Mouse (Mus musculus) monocyte, adult 59 days (primary cell): ENCODE results near the gene Trappc6a. TPM values are rescaled to one million over a fixed set of nuclear protein-coding genes. Genes with fewer than 3 reads are reported as not detected.

Experiments used
- total RNA-seq, 2 experiments: library from RNA; stranded (reverse); gene quantifications; one replicate each; pipeline ENCODE4 v1.2.4; 2023

The Trappc6a gene
- total RNA-seq = 10 to 100 TPM; 34.4 to 45.3 TPM

GRCm38 (mm10) chr7:19508150-19508923 is at the start of gene Trappc6a, which contains the start of gene Bloc1s3:
Gene Trappc6a (plus strand): TSS chr7:19508395.
Gene Bloc1s3 (minus strand): TSS chr7:19508367.

DNA sequence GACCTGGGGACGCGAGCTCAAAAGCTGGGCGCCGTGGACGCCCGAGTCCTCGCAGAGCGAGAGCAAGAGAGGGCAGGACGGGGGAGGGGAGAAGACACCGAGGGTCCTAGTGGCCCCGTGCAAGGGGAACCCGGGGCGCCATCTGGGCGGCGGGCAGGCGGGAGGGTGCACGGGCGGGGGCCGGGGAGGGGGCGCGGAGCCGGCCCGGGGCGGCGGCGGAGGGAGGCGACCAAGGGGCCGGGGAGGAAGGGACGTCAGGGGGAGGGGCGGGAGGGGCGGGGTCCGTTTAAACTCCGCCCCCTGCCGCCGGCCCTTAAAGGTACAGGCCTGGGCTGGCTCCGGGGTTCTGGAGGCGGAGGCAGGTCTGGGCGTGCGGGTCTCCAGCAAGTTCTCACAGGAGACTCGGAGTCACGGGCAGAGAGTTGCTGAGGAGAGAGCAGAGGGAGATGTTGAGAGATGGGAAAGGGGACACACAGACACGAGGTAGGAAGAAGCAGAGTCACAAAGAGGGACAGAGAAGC is 49.5 kb upstream of the Trappc6a start, which contains the start of gene Mark4:
Gene Mark4 (minus strand): TSS at position 231 of the 521 bp plus-strand sequence.

GRCm38 (mm10) chr7:19462884-19463381 is 45.3 kb upstream of the Trappc6a start, which contains the start of gene Exoc3l2:
Gene Exoc3l2 (plus strand): TSS chr7:19463331.

DNA sequence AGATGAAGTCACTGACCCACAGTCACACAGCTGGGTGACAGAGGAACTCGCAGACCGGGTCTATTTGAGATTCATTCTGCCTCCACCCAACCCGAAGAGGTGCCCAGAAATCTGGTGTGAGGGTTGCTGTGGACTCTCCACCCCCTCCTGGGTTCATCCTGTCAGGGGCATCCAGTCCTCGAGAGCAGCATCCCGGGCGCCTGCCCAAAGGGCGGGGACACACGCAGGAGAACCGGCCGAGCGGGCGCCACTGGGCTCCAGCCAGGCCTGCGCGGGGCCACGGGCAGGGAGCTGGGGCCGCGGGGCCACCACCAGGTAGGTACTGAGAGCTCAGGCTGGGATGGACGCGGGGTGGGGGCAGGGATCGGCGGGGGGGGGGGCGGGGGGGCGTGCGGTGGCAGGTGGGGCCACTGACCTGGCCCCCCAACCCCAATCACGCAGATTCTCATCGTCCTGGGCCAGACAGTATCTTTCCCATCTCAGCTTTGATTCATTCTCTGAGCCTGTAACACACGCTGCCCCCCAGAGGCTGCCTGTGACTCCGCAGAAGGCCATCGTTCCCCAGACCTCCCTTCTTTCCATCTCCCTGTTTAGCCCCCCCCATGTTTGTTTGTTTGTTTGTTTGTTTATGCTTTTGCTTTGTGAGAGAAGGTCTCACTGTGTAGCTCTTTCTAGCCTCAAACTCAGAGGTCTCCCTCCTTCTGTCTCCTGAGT is 9.6 kb downstream of the Trappc6a start, which contains the start of gene Nkpd1:
Gene Nkpd1 (plus strand): TSS at position 187 of the 714 bp plus-strand sequence.

GRCm38 (mm10) chr7:19562643-19563410 is 54.6 kb downstream of the Trappc6a start, which contains the start of gene Ppp1r37:
Gene Ppp1r37 (minus strand): TSS chr7:19563076.

Other genes starting within 250 kb of the Trappc6a start
- 100 to 1,000 TPM; 298 to 304 TPM for gene Vasp, start 236.6 kb upstream of the Trappc6a start, total RNA-seq
- 1 to 10 TPM; 2.5 to 9.1 TPM for gene Ppm1n, start 228.3 kb upstream of the Trappc6a start, total RNA-seq
- 1 to 10 TPM in 1 of 2 experiments, under 1 TPM in 1; 0.88 to 1.1 TPM for gene Rtn2, start 225.8 kb upstream of the Trappc6a start, total RNA-seq
- gene Fosb, start 198.3 kb upstream of the Trappc6a start, total RNA-seq = 1,000 to 10,000 TPM; 2,539 to 2,823 TPM
- 10 to 100 TPM; 29.1 to 29.3 TPM for gene Ercc1, start 163.6 kb upstream of the Trappc6a start, total RNA-seq
- gene Cd3eap, start 148.9 kb upstream of the Trappc6a start, total RNA-seq = 1 to 10 TPM; 7.0 to 8.7 TPM
- 1 to 10 TPM; 1.3 to 4.3 TPM for gene Ppp1r13l, start 148.6 kb upstream of the Trappc6a start, total RNA-seq
- 10 to 100 TPM; 35.0 to 35.5 TPM for gene Ercc2, start 126.4 kb upstream of the Trappc6a start, total RNA-seq
- not detected for gene Klc3, start 104.3 kb upstream of the Trappc6a start, total RNA-seq
- gene Ckm, start 103.6 kb upstream of the Trappc6a start, total RNA-seq = 1 to 10 TPM; 2.7 to 3.1 TPM
- 10 to 100 TPM; 32.6 to 34.3 TPM for gene Mark4, start 49.6 kb upstream of the Trappc6a start, total RNA-seq
- under 1 TPM; 0.89 to 0.94 TPM for gene Exoc3l2, start 45.1 kb upstream of the Trappc6a start, total RNA-seq
- gene Bloc1s3, start within 50 bp of the Trappc6a start, total RNA-seq = 10 to 100 TPM in 1 of 2 experiments, 1 to 10 TPM in 1; 8.6 to 11.2 TPM
- gene Nkpd1, start 9.4 kb downstream of the Trappc6a start, total RNA-seq = under 1 TPM in 1 of 2 experiments, not detected in 1; 0.26 TPM
- gene Ppp1r37, start 54.7 kb downstream of the Trappc6a start, total RNA-seq = 10 to 100 TPM; 45.7 to 48.4 TPM
- 1 to 10 TPM; 6.2 to 6.8 TPM for gene Zfp296, start 68.9 kb downstream of the Trappc6a start, total RNA-seq
- gene Gemin7, start 69.2 kb downstream of the Trappc6a start, total RNA-seq = 10 to 100 TPM; 76.3 to 80.3 TPM
- gene Clasrp, start 96.1 kb downstream of the Trappc6a start, total RNA-seq = 10 to 100 TPM; 60.6 to 62.7 TPM
- gene Relb, start 121.0 kb downstream of the Trappc6a start, total RNA-seq = 10 to 100 TPM; 73.1 to 82.8 TPM
- 10 to 100 TPM; 73.1 to 81.8 TPM for gene Clptm1, start 156.6 kb downstream of the Trappc6a start, total RNA-seq
- gene Apoc2, start 169.5 kb downstream of the Trappc6a start, total RNA-seq = 100 to 1,000 TPM; 138 to 244 TPM
- gene Gm44805, start 173.0 kb downstream of the Trappc6a start, total RNA-seq = not detected
- gene Apoc4, start 173.1 kb downstream of the Trappc6a start, total RNA-seq = not detected
- 10 to 100 TPM; 79.5 to 84.6 TPM for gene Apoc1, start 184.3 kb downstream of the Trappc6a start, total RNA-seq
- gene Apoe, start 190.8 kb downstream of the Trappc6a start, total RNA-seq = 1,000 to 10,000 TPM; 1,850 to 1,922 TPM
- gene Tomm40, start 207.0 kb downstream of the Trappc6a start, total RNA-seq = 10 to 100 TPM; 31.1 to 33.4 TPM
- 1 to 10 TPM in 1 of 2 experiments, under 1 TPM in 1; 0.91 to 2.5 TPM for gene Nectin2, start 242.1 kb downstream of the Trappc6a start, total RNA-seq